7 mouse cellular contexts compared by ENCODE assay signal in genomic region chr2:152048981-152049441, GRCm38 (mm10). TPM values are rescaled to one million over a fixed set of nuclear protein-coding genes. Genes with fewer than 3 reads are reported as not detected.
DNase-seq lines count a peak whose midpoint lies in the region; ATAC-seq lines count a peak whose summit lies in the region.

No protein-coding gene starts in this region.

- peaks cover 9% of the 10 kb centered on the region for H3K9me3 ChIP-seq in megakaryocyte, embryonic 14.5 days
- H3K9me3 ChIP-seq in embryonic facial prominence, embryonic 13.5 days, result no peaks in the 10 kb centered on the region
- no peaks in the 10 kb centered on the region for H3K9me3 ChIP-seq in intestine, embryonic 15.5 days
- H3K9me3 ChIP-seq in neural tube, embryonic 12.5 days, result no peaks in the 10 kb centered on the region

- under 1% methylated on average over 24 of the region's 24 CpGs for WGBS in embryonic facial prominence, embryonic 13.5 days
- under 1% methylated on average over 24 of the region's 24 CpGs for WGBS in intestine, embryonic 15.5 days
- under 1% methylated on average over 24 of the region's 24 CpGs for WGBS in neural tube, embryonic 12.5 days

- H3K4me3 ChIP-seq in megakaryocyte, embryonic 14.5 days (replicated peaks), result peak overlapping the region; percentile 87
- H3K4me3 ChIP-seq in embryonic facial prominence, embryonic 13.5 days, result peak overlapping the region; percentile 55
- peak overlapping the region; percentile 46 for H3K4me3 ChIP-seq in intestine, embryonic 15.5 days (replicated peaks)
- peak overlapping the region; percentile 33 for H3K4me3 ChIP-seq in neural tube, embryonic 12.5 days

- H3K9ac ChIP-seq in embryonic facial prominence, embryonic 13.5 days, result peak overlapping the region; percentile 77
- H3K9ac ChIP-seq in intestine, embryonic 15.5 days, result peak overlapping the region; percentile 44
- peak overlapping the region; percentile 72 for H3K9ac ChIP-seq in neural tube, embryonic 12.5 days

- H3K4me1 ChIP-seq in megakaryocyte, embryonic 14.5 days, result peaks cover 39% of the 10 kb centered on the region
- H3K4me1 ChIP-seq in embryonic facial prominence, embryonic 13.5 days, result peaks cover 24% of the 10 kb centered on the region
- peaks cover 13% of the 10 kb centered on the region for H3K4me1 ChIP-seq in intestine, embryonic 15.5 days (replicated peaks)
- peaks cover 63% of the 10 kb centered on the region for H3K4me1 ChIP-seq in neural tube, embryonic 12.5 days

- ATAC-seq in megakaryocyte, adult 5-6 weeks (ENCODE audit: poor library complexity, severe bottlenecking), result no peak
- ATAC-seq in embryonic facial prominence, embryonic 13.5 days (ENCODE audit: insufficient number of reproducible peaks, insufficient read depth, low FRiP score, low TSS enrichment, low read depth), result no peak
- peak; percentile 73 for ATAC-seq in intestine, embryonic 15.5 days
- ATAC-seq in neural tube, embryonic 12.5 days (ENCODE audit: low FRiP score, low read depth), result peak; percentile 26

- H3K4me2 ChIP-seq in embryonic facial prominence, embryonic 13.5 days, result peak overlapping the region; percentile 99
- H3K4me2 ChIP-seq in intestine, embryonic 15.5 days (replicated peaks), result peak overlapping the region; percentile 98
- H3K4me2 ChIP-seq in neural tube, embryonic 12.5 days (replicated peaks), result peak overlapping the region; percentile 83

- no peak overlapping the region for H3K27ac ChIP-seq in embryonic facial prominence, embryonic 13.5 days
- no peak overlapping the region for H3K27ac ChIP-seq in intestine, embryonic 15.5 days
- peak overlapping the region; percentile 90 for H3K27ac ChIP-seq in neural tube, embryonic 12.5 days

- H3K36me3 ChIP-seq in megakaryocyte, embryonic 14.5 days (replicated peaks; ENCODE audit: low read length), result no peaks in the 10 kb centered on the region
- H3K36me3 ChIP-seq in embryonic facial prominence, embryonic 13.5 days, result no peaks in the 10 kb centered on the region
- no peaks in the 10 kb centered on the region for H3K36me3 ChIP-seq in intestine, embryonic 15.5 days
- H3K36me3 ChIP-seq in neural tube, embryonic 12.5 days, result no peaks in the 10 kb centered on the region

- H3K27me3 ChIP-seq in megakaryocyte, embryonic 14.5 days (replicated peaks), result peaks cover 94% of the 10 kb centered on the region
- peaks cover 87% of the 10 kb centered on the region for H3K27me3 ChIP-seq in embryonic facial prominence, embryonic 13.5 days
- H3K27me3 ChIP-seq in intestine, embryonic 15.5 days (replicated peaks), result peaks cover 52% of the 10 kb centered on the region
- peaks cover 32% of the 10 kb centered on the region for H3K27me3 ChIP-seq in neural tube, embryonic 12.5 days (replicated peaks)

- no peak for DNase-seq in layer of hippocampus, adult 8-10 months (ENCODE audit: low spot score in 2 of 2)
- DNase-seq in frontal cortex, postnatal 10 days (ENCODE audit: low spot score in 2 of 2), result no peak

RNA-seq across cellular contexts. Expression of gene Scrt2, which starts 32.3 kb away (rescaled TPM):
- not detected in 2 replicates for polyA plus RNA-seq in megakaryocyte, embryonic 14.5 days (2012; ENCODE audit: insufficient read depth, low replicate concordance)
- total RNA-seq in megakaryocyte, adult 5-6 weeks (2015), result not detected in 2 replicates
- not detected in 2 replicates for total RNA-seq in megakaryocyte, adult 5-6 weeks (2017)
- polyA plus RNA-seq in embryonic facial prominence, embryonic 13.5 days (2015; fragmentation: Nextera tagmentation; extraction: Ambion mirVana), result 0.12 and 0.17 TPM in 2 replicates
- polyA plus RNA-seq in intestine, embryonic 15.5 days (2015; fragmentation: Nextera tagmentation; extraction: Ambion mirVana), result 0.04 and 0.06 TPM in 2 replicates
- polyA plus RNA-seq in neural tube, embryonic 12.5 days (2016; fragmentation: Nextera tagmentation; extraction: Ambion mirVana), result 34.5 and 35.4 TPM in 2 replicates
- total RNA-seq in layer of hippocampus, adult 8-10 months (2022), result 10 to 100 TPM; 16.9 to 20.3 (median 18.4) TPM

RNA-seq across cellular contexts. Expression of gene Slc52a3, which starts 52.7 kb away (rescaled TPM):
- 0.27 and 1.5 TPM in 2 replicates for polyA plus RNA-seq in megakaryocyte, embryonic 14.5 days (2012; ENCODE audit: insufficient read depth, low replicate concordance)
- 1.0 and 1.4 TPM in 2 replicates for total RNA-seq in megakaryocyte, adult 5-6 weeks (2015)
- total RNA-seq in megakaryocyte, adult 5-6 weeks (2017), result 0.07 and 0.53 TPM in 2 replicates
- 1.4 and 2.2 TPM in 2 replicates for polyA plus RNA-seq in embryonic facial prominence, embryonic 13.5 days (2015; fragmentation: Nextera tagmentation; extraction: Ambion mirVana)
- polyA plus RNA-seq in intestine, embryonic 15.5 days (2015; fragmentation: Nextera tagmentation; extraction: Ambion mirVana), result 3.9 and 5.4 TPM in 2 replicates
- 1.1 and 1.3 TPM in 2 replicates for polyA plus RNA-seq in neural tube, embryonic 12.5 days (2016; fragmentation: Nextera tagmentation; extraction: Ambion mirVana)
- total RNA-seq in layer of hippocampus, adult 8-10 months (2022), result 1 to 10 TPM; 2.1 to 3.9 (median 2.1) TPM

RNA-seq across cellular contexts. Expression of gene Srxn1, which starts 56.3 kb away (rescaled TPM):
- 30.6 and 45.4 TPM in 2 replicates for polyA plus RNA-seq in megakaryocyte, embryonic 14.5 days (2012; ENCODE audit: insufficient read depth, low replicate concordance)
- 0.96 and 1.9 TPM in 2 replicates for total RNA-seq in megakaryocyte, adult 5-6 weeks (2015)
- total RNA-seq in megakaryocyte, adult 5-6 weeks (2017), result 2.0 and 2.5 TPM in 2 replicates
- polyA plus RNA-seq in embryonic facial prominence, embryonic 13.5 days (2015; fragmentation: Nextera tagmentation; extraction: Ambion mirVana), result 9.7 and 10.6 TPM in 2 replicates
- polyA plus RNA-seq in intestine, embryonic 15.5 days (2015; fragmentation: Nextera tagmentation; extraction: Ambion mirVana), result 21.7 and 23.5 TPM in 2 replicates
- polyA plus RNA-seq in neural tube, embryonic 12.5 days (2016; fragmentation: Nextera tagmentation; extraction: Ambion mirVana), result 19.5 and 20.2 TPM in 2 replicates
- 10 to 100 TPM; 65.7 to 77.7 (median 72.6) TPM for total RNA-seq in layer of hippocampus, adult 8-10 months (2022)

Comparison
In these comparisons a context has a peak if more than half of its experiments do, and no peak if none do; other contexts are left out.
1. H3K4me3 ChIP-seq: peak in every context shown above with its lines; median percentile 87 in megakaryocyte, embryonic 14.5 days; 55 in embryonic facial prominence, embryonic 13.5 days; 46 in intestine, embryonic 15.5 days; 33 in neural tube, embryonic 12.5 days.
2. ATAC-seq: peak in intestine, embryonic 15.5 days (single experiment) and neural tube, embryonic 12.5 days (single experiment); none in megakaryocyte, adult 5-6 weeks (single experiment) and embryonic facial prominence, embryonic 13.5 days (single experiment).
3. RNA of gene Scrt2, which starts 32.3 kb away (polyA plus RNA-seq): 34.5 to 35.4 TPM in neural tube, embryonic 12.5 days; 0.12 to 0.17 TPM in embryonic facial prominence, embryonic 13.5 days, 0.04 to 0.06 TPM in intestine, embryonic 15.5 days and not detected in megakaryocyte, embryonic 14.5 days; every median in the first group is over 10 times any median in the second.
4. Peak in every context shown above with its lines, with median percentiles within 50 percentile points of each other: H3K4me2 ChIP-seq and H3K9ac ChIP-seq.